Mouse (Mus musculus): ENCODE measurements around the gene Sri. TPM values are rescaled to one million over a fixed set of nuclear protein-coding genes. Genes with fewer than 3 reads are reported as not detected.
"Not testable (repeated sequence)": the region's sequence is repeated elsewhere in the genome, so short reads cannot be mapped to it uniquely, and the experiment has no call there.

The Sri gene
- polyA plus RNA-seq (2015; fragmentation: Nextera tagmentation; extraction: Ambion mirVana) = 192 and 207 TPM in 2 replicates

- Histone ChIP-seq H3K4me1 (replicated peaks) (no peaks in the 10 kb centered on the region), H3K9ac (no peak within 1 kb of the TSS), H3K4me2 (no peak within 1 kb of the TSS), H3K4me3 (replicated peaks) (no peak within 1 kb of the TSS), H3K27me3 (no peaks in the 10 kb centered on the region), H3K9me3 (replicated peaks) (no peaks in the 10 kb centered on the region), H3K36me3 (replicated peaks) (no peaks in the 10 kb centered on the region), H3K27ac (replicated peaks) (no peak within 1 kb of the TSS)
- no peak for ATAC-seq (ENCODE audit: insufficient read depth)
- WGBS (ENCODE audit: insufficient replicate concordance) = 63% methylated on average over 6 of the region's 6 CpGs
Measured at GRCm38 (mm10) chr5:8045855-8046254, at the start of gene Sri. Gene Sri, plus strand, starts transcription at chr5:8046078.

GRCm38 (mm10) chr5:7996401-7997044, 49.4 kb upstream of the Sri start:
- no peak overlapping the region for H3K9ac ChIP-seq
- WGBS (ENCODE audit: insufficient replicate concordance) = 38% methylated on average over 8 of the region's 8 CpGs
- ATAC-seq (ENCODE audit: insufficient read depth) = no peak

GRCm38 (mm10) chr5:7997086-7997485, 48.8 kb upstream of the Sri start:
- Histone ChIP-seq H3K4me1 (replicated peaks) (no peaks in the 10 kb centered on the region), H3K9me3 (replicated peaks) (no peaks in the 10 kb centered on the region), H3K4me3 (replicated peaks) (no peak overlapping the region), H3K9ac (no peak overlapping the region), H3K27me3 (no peaks in the 10 kb centered on the region), H3K36me3 (replicated peaks) (no peaks in the 10 kb centered on the region), H3K27ac (replicated peaks) (no peak overlapping the region), H3K4me2 (no peak overlapping the region)
- no peak for ATAC-seq (ENCODE audit: insufficient read depth)
- 76% methylated on average over 2 of the region's 2 CpGs for WGBS (ENCODE audit: insufficient replicate concordance)

More at GRCm38 (mm10) chr5:7996401-7997044, 49.4 kb upstream of the Sri start:
- Histone ChIP-seq H3K27ac (replicated peaks) (no peak overlapping the region), H3K36me3 (replicated peaks) (no peaks in the 10 kb centered on the region), H3K27me3 (no peaks in the 10 kb centered on the region), H3K4me3 (replicated peaks) (no peak overlapping the region), H3K4me1 (replicated peaks) (no peaks in the 10 kb centered on the region), H3K9me3 (replicated peaks) (no peaks in the 10 kb centered on the region), H3K4me2 (no peak overlapping the region)

- no peaks in the 10 kb centered on the region for H3K9me3 ChIP-seq (replicated peaks)
- H3K4me1 ChIP-seq (replicated peaks) = no peaks in the 10 kb centered on the region
- H3K27ac ChIP-seq (replicated peaks) = no peak overlapping the region
- H3K4me3 ChIP-seq (replicated peaks) = no peak overlapping the region
- no peak overlapping the region for H3K9ac ChIP-seq
- no peak overlapping the region for H3K4me2 ChIP-seq
- WGBS (ENCODE audit: insufficient replicate concordance) = 61% methylated on average over 10 of the region's 10 CpGs
- H3K36me3 ChIP-seq (replicated peaks) = no peaks in the 10 kb centered on the region
- H3K27me3 ChIP-seq = no peaks in the 10 kb centered on the region
- ATAC-seq (ENCODE audit: insufficient read depth) = no peak
Measured at GRCm38 (mm10) chr5:8000466-8000865, 45.4 kb upstream of the Sri start.

GRCm38 (mm10) chr5:8002827-8003226, 43.1 kb upstream of the Sri start:
- no peak overlapping the region for H3K27ac ChIP-seq (replicated peaks)
- H3K4me1 ChIP-seq (replicated peaks) = no peaks in the 10 kb centered on the region
- H3K9me3 ChIP-seq (replicated peaks) = no peaks in the 10 kb centered on the region
- no peak overlapping the region for H3K4me3 ChIP-seq (replicated peaks)
- ATAC-seq (ENCODE audit: insufficient read depth) = no peak
- no peak overlapping the region for H3K9ac ChIP-seq
- H3K4me2 ChIP-seq = no peak overlapping the region
- no peaks in the 10 kb centered on the region for H3K27me3 ChIP-seq
- H3K36me3 ChIP-seq (replicated peaks) = no peaks in the 10 kb centered on the region

GRCm38 (mm10) chr5:8013276-8013675, 32.6 kb upstream of the Sri start:
- Histone ChIP-seq H3K27me3 (no peaks in the 10 kb centered on the region), H3K4me2 (no peak overlapping the region), H3K9me3 (replicated peaks) (no peaks in the 10 kb centered on the region), H3K9ac (no peak overlapping the region), H3K27ac (replicated peaks) (no peak overlapping the region), H3K4me3 (replicated peaks) (no peak overlapping the region), H3K4me1 (replicated peaks) (no peaks in the 10 kb centered on the region), H3K36me3 (replicated peaks) (no peaks in the 10 kb centered on the region)
- ATAC-seq (ENCODE audit: insufficient read depth) = no peak
- WGBS (ENCODE audit: insufficient replicate concordance) = 52% methylated on average over 3 of the region's 3 CpGs

- not testable (repeated sequence) for H3K4me3 ChIP-seq (replicated peaks); ATAC-seq (ENCODE audit: insufficient read depth); H3K9me3 ChIP-seq (replicated peaks); H3K27ac ChIP-seq (replicated peaks); H3K4me2 ChIP-seq; H3K36me3 ChIP-seq (replicated peaks); H3K4me1 ChIP-seq (replicated peaks); H3K9ac ChIP-seq; H3K27me3 ChIP-seq
- WGBS (ENCODE audit: insufficient replicate concordance) = 76% methylated on average over 6 of the region's 6 CpGs
Measured at GRCm38 (mm10) chr5:8034596-8034995, 11.3 kb upstream of the Sri start.

- 79% methylated on average over 4 of the region's 4 CpGs for WGBS (ENCODE audit: insufficient replicate concordance)
- H3K4me2 ChIP-seq = no peak overlapping the region
- no peak overlapping the region for H3K9ac ChIP-seq
- H3K9me3 ChIP-seq (replicated peaks) = no peaks in the 10 kb centered on the region
- ATAC-seq (ENCODE audit: insufficient read depth) = no peak
- H3K4me1 ChIP-seq (replicated peaks) = peaks cover 28% of the 10 kb centered on the region
- no peak overlapping the region for H3K4me3 ChIP-seq (replicated peaks)
- no peaks in the 10 kb centered on the region for H3K27me3 ChIP-seq
- H3K27ac ChIP-seq (replicated peaks) = no peak overlapping the region
- H3K36me3 ChIP-seq (replicated peaks) = peaks cover 9% of the 10 kb centered on the region
Measured at GRCm38 (mm10) chr5:8053827-8054226, 7.9 kb downstream of the Sri start.

GRCm38 (mm10) chr5:8055721-8056129, 9.8 kb downstream of the Sri start:
- 23% methylated on average over 8 of the region's 8 CpGs for WGBS (ENCODE audit: insufficient replicate concordance)

GRCm38 (mm10) chr5:8056141-8057017, 10.5 kb downstream of the Sri start:
- Histone ChIP-seq H3K27me3 (no peaks in the 10 kb centered on the region), H3K4me1 (replicated peaks) (peaks cover 28% of the 10 kb centered on the region), H3K36me3 (replicated peaks) (peaks cover 30% of the 10 kb centered on the region), H3K4me3 (replicated peaks) (peak overlapping the region; percentile 88), H3K9me3 (replicated peaks) (no peaks in the 10 kb centered on the region), H3K27ac (replicated peaks) (peak overlapping the region; percentile 89), H3K9ac (peak overlapping the region; percentile 88), H3K4me2 (peak overlapping the region; percentile 82)
- WGBS (ENCODE audit: insufficient replicate concordance) = under 1% methylated on average over 60 of the region's 60 CpGs
- peak; percentile 99 for ATAC-seq (ENCODE audit: insufficient read depth)

More at GRCm38 (mm10) chr5:8055721-8056129, 9.8 kb downstream of the Sri start:
- H3K4me2 ChIP-seq = peak overlapping the region; percentile 82
- no peaks in the 10 kb centered on the region for H3K27me3 ChIP-seq
- peak overlapping the region; percentile 88 for H3K9ac ChIP-seq
- H3K4me3 ChIP-seq (replicated peaks) = peak overlapping the region; percentile 88
- peaks cover 24% of the 10 kb centered on the region for H3K36me3 ChIP-seq (replicated peaks)
- H3K27ac ChIP-seq (replicated peaks) = peak overlapping the region; percentile 89
- no peaks in the 10 kb centered on the region for H3K9me3 ChIP-seq (replicated peaks)
- H3K4me1 ChIP-seq (replicated peaks) = peaks cover 28% of the 10 kb centered on the region
- 0 out of 2 replicates have a peak, but pooled peaks have one; percentile 20 for ATAC-seq (ENCODE audit: insufficient read depth)

GRCm38 (mm10) chr5:8057018-8057323, 11.1 kb downstream of the Sri start:
- ATAC-seq (ENCODE audit: insufficient read depth) = peak; percentile 41
- Histone ChIP-seq H3K4me2 (peak overlapping the region; percentile 82), H3K9me3 (replicated peaks) (no peaks in the 10 kb centered on the region), H3K4me3 (replicated peaks) (peak overlapping the region; percentile 88), H3K27me3 (no peaks in the 10 kb centered on the region), H3K9ac (peak overlapping the region; percentile 88), H3K4me1 (replicated peaks) (peaks cover 31% of the 10 kb centered on the region), H3K36me3 (replicated peaks) (peaks cover 36% of the 10 kb centered on the region), H3K27ac (replicated peaks) (peak overlapping the region; percentile 89)
- 23% methylated on average over 5 of the region's 5 CpGs for WGBS (ENCODE audit: insufficient replicate concordance)
